Mouse (Mus musculus) neutrophil, adult 5-6 weeks (primary cell): ENCODE measurements around the gene Acsbg1. TPM values are rescaled to one million over a fixed set of nuclear protein-coding genes. Genes with fewer than 3 reads are reported as not detected.

ENCODE experiments used
- ATAC-seq: fragments of 151-379, 151-347 bp; 2 replicates; pipeline ENCODE4 v1.8.0; 2017; ENCODE audit warnings: mild to moderate bottlenecking, moderate TSS enrichment; ENCODE audit not compliant: insufficient number of reproducible peaks, poor library complexity, low FRiP score, severe bottlenecking; ENCODE audit errors: extremely low read depth
- total RNA-seq: library from RNA; stranded (forward); fragments of 200-1000 nt; gene quantifications from 2 replicates; pipeline ENCODE4 v1.2.3, GENCODE M21; 2017

Gene Acsbg1
- total RNA-seq, 1 experiment from 2014 or later: 1.5 TPM

DNA sequence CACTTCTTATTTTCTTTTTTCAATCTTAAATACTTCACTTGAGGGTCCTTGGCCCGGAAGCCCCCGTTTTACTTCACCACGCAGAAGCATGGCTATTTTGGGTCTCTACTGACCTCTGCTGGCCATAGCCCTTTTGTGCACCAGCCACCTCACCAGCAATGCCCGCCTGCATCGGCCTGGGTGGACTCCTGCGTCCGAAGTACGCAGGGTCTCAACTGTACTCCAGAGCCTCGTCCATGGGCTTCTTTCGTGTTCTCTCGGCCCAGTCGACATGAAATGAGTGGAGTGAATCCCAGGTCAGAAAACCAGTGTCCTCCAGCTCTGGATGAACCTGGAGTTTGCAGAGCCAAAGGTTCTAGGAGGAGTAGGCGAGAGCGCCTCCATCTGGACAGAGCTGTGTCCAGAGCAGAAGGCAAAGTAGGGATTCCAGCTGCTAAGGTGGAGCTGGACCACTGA lies 14.9 kb upstream of the Acsbg1 start:
- ATAC-seq: peak; percentile 48; the same call in 1 of the 2 replicates

DNA sequence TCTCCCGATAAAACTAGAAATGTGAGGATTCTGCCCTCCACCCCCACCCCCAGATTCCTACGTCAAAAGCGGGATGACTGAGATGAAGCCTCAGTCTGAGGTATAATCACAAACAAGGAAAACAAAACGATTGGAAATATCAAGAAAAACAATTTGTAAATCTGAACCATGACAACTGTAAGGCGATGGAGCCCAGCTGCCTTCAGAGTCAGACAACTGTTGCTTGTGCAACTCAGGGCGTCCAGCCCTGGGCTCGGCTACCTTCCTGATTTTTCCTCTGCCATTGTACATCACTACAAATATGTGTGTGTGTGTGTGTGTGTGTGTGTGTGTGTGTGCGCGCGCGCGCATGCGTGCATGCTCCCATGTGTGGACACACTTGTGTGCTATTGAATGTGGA lies 12.2 kb upstream of the Acsbg1 start:
- ATAC-seq: no peak

GRCm38 (mm10) chr9:54671962-54672361 lies 10.3 kb upstream of the Acsbg1 start:
- no peak for ATAC-seq

DNA sequence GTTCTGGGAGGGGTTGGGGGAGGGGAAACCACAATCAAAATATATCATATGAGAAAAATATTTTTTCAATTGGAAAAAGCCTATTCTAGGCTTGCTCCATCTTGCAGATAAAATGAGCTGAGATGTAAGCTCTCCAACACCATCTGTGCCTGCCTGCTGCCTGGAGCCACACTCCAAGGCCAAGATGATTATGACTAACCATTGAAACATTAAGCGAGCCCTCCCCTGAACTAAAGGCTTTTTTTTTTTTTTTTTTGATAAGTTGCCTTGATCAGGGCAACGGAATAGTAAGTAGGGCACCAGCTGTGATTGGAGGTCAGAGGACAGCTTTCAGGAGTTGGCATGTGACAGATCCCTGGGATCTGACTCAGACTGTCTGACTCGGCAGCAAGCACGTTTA lies 6.8 kb upstream of the Acsbg1 start:
- no peak for ATAC-seq

- ATAC-seq: no peak
Measured at GRCm38 (mm10) chr9:54666116-54666515, 4.4 kb upstream of the Acsbg1 start.

- ATAC-seq: no peak
Measured at GRCm38 (mm10) chr9:54664358-54664757, 2.7 kb upstream of the Acsbg1 start.

GRCm38 (mm10) chr9:54658773-54659172 lies 2.9 kb downstream of the Acsbg1 start:
- ATAC-seq: no peak

DNA sequence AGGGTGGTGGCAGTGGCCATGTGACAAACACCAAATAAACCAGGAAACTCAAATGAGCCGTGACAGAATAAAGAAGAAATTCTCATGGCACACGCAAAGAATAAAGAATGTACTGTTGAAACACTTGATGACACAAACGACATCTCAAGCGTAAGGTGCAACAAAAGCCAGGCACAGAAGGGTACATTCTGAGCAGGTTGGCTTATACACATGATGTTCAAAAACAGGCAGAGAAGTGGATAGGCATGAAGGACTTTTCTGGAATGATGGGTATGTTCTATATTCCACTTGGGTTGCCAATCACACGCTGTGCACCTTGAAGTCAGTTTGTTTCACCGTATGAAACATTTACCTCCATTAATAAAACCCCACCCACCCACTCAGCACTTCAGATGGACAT lies 5.3 kb downstream of the Acsbg1 start:
- ATAC-seq: no peak

DNA sequence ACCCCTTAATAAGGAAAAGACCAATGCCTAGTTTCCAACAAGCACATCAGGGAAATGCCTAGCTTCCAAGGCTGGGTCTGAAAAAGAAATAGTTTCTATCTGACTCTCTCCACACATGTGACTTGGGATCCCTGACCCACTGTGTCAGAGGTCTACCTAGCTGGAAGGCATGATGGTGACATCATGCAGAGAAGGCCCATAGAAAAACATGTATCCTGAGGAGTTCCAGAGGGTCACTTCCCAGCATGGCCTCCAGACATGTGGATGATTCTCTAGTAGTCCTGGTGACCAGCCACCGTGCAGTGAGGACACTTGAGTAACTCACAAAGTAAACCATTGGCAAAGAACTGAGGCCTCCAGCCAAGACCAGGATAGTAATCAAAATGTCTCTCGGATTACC lies 5.8 kb downstream of the Acsbg1 start:
- ATAC-seq: no peak

GRCm38 (mm10) chr9:54652778-54653177 lies 8.9 kb downstream of the Acsbg1 start:
- no peak for ATAC-seq

- ATAC-seq: no peak
Measured at GRCm38 (mm10) chr9:54649360-54649759, 12.3 kb downstream of the Acsbg1 start.

GRCm38 (mm10) chr9:54647456-54647855 lies 14.2 kb downstream of the Acsbg1 start:
- no peak for ATAC-seq

DNA sequence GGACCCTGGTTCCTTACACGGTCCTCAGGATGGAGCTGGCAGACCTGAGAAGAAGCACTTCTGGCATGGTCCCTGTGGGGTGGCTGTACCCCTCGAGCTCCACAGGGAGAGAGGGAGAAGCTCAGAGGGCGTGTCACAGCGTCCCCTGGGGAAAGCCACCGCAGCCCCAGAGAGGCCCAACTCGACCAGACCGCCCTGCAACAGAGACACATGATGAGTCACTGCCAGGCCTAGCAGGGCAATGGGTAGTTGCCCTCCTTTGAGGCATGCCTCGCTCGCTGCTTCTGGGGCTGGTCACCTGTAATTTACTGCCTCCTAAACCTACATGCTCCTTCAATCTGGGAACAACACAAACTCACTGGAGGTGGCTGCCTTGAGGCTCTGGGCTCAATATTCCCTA lies 15.4 kb downstream of the Acsbg1 start:
- no peak for ATAC-seq

DNA sequence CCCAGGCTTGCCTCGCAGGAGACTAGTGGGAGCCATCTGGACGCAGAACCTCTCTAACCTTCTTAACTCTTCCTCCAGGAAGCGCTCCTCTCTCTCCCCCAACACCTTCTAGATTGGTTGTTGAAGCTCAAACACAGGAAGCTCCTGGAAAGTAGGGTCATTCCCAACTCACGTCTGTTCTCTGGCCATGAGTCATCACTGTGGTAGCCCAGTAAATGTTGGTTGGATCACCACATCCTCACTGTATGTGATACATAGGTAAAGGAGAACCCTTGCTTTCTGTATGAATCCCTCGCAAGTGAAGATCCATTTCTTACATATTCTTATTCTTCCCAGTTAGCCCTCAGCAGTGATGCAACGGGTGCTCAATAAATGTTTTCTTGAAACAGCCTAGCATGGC lies 16.1 kb downstream of the Acsbg1 start:
- ATAC-seq: no peak

DNA sequence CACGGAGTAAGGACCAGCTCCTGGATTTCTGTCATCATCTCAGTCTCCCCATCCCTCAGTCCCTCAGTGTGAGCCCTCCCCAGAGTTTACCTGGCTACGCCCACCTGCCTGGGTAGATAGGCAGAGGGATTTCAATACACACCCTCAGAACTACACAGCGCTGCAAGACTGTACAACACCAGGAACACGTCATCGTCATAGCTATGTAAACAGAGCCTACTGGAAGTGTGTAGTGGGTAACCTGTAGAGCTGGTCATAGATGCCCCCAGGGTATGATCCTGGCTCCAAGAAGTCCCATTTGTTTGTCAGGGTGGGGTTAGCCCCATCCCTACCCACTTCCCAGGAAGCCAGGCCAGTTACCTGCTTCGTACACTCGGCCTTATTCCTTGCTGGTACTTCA lies 18.5 kb downstream of the Acsbg1 start:
- ATAC-seq: no peak

GRCm38 (mm10) chr9:54642556-54642955 lies 19.1 kb downstream of the Acsbg1 start:
- no peak for ATAC-seq

DNA sequence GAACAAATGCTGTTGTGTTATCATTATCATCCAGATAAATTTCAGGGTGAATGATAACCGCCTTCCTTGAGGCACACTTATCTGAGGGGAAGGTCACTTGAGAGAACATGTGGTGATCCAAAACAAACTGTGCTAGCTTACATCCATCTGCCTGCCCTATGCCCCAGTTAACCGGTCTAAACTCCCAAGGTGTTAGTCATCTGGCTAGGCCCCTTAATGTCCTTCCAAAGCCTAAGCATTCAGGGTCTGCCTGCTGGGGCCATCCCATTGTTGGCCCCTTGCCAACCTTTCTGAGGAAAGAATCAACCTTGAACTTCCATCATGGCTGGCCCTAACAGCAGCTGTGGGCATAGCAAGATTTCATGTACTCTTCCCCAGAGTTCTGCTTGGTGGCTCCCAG lies 19.5 kb downstream of the Acsbg1 start:
- ATAC-seq: no peak

GRCm38 (mm10) chr9:54641548-54641947 lies 20.1 kb downstream of the Acsbg1 start:
- ATAC-seq: no peak

DNA sequence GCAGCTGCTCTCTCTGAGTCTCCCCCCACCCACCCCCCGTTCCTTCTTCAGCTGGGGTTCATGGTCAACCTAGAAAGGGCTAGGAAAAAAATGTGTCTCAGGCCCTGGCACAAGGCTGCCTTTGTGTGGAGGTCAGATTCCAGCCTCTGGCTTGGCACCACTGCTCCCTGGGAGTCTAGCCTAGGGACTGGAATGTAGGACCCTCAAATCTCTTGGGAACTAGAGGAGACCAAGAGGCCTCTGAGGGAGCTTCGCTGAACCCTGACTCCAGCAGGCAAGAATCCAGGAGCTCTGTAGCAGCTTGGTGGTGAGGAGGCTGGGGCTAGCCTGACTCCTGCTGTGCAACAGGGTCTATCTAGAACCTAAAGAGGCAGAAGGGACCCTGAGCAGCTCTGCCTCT lies 22.5 kb downstream of the Acsbg1 start:
- no peak for ATAC-seq

GRCm38 (mm10) chr9:54637510-54638314 lies 24.0 kb downstream of the Acsbg1 start:
- ATAC-seq: no peak

- no peak for ATAC-seq
Measured at GRCm38 (mm10) chr9:54633401-54633800, 28.3 kb downstream of the Acsbg1 start.
